Mouse (Mus musculus) spleen, adult 2 months (tissue): ENCODE measurements around the gene Ndufs2.

ENCODE experiments used
- CTCF ChIP-seq: fragments of 200-500 bp; IDR thresholded peaks from 2 replicates; pipeline ENCODE4 v1.5.1; 2011; ENCODE audit warnings: mild to moderate bottlenecking, inconsistent platforms; ENCODE audit not compliant: insufficient read depth, insufficient read length, insufficient replicate concordance; ENCODE audit errors: extremely low read depth
- POLR2A ChIP-seq: fragments of 200-500 bp; IDR thresholded peaks from 2 replicates; pipeline ENCODE4 v1.6.1; 2011; ENCODE audit warnings: low read depth, low read length, inconsistent platforms

DNA sequence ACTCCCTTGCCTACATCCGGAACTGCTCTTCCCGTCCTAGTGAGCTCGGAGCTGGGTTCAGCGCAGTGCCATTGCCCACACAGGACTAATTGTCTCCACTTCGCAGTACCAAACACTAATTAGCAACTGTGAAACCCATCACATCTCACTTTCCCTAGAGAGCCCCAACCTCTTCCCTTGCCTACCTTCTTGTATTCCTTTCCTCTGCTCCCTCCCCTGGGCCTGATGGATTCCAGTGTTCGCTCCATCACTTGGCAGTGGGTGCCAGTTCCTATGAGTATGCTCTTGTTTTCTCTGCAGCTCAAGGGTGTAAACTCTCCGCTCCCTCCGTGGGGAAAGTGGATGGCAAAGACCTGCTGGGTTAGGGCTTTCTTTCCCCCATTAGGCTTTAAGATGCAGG lies 65.5 kb downstream of the Ndufs2 start:
- TF ChIP-seq CTCF (no peak), POLR2A (no peak)
